Mouse (Mus musculus) spleen, adult 2 months (tissue): ENCODE data around the gene Surf1. TPM values are rescaled to one million over a fixed set of nuclear protein-coding genes. Genes with fewer than 3 reads are reported as not detected.

Source experiments
- DNase-seq, 2 experiments: peaks; one replicate each; pipeline versions ENCODE4 v3.0.0 to v3.0.0-alpha.2; 2012 to 2021; ENCODE audit warnings: low spot score in 2 of 2, low read depth in 1 of 2
- H3K27ac ChIP-seq: fragments of 200-500 bp; 2 replicates; pipeline ENCODE4 v1.5.1; 2012; ENCODE audit warnings: low read length, inconsistent platforms; ENCODE audit not compliant: insufficient read depth
- H3K27me3 ChIP-seq: fragments of 200-500 bp; 2 replicates; pipeline ENCODE4 v1.6.1; 2012; ENCODE audit warnings: mild to moderate bottlenecking, moderate library complexity, low read length, inconsistent platforms; ENCODE audit not compliant: control insufficient read depth, insufficient read depth
- H3K36me3 ChIP-seq: fragments of 200-500 bp; 2 replicates; pipeline ENCODE4 v1.6.1; 2012; ENCODE audit warnings: mild to moderate bottlenecking, low read length, inconsistent platforms; ENCODE audit not compliant: control insufficient read depth, insufficient read depth
- H3K4me1 ChIP-seq: fragments of 200-500 bp; 2 replicates; pipeline ENCODE4 v1.6.1; 2011; ENCODE audit warnings: inconsistent platforms; ENCODE audit not compliant: control insufficient read depth, insufficient read depth, insufficient read length
- H3K4me3 ChIP-seq: fragments of 200-500 bp; 2 replicates; pipeline ENCODE4 v1.5.1; 2011; ENCODE audit warnings: mild to moderate bottlenecking, inconsistent platforms; ENCODE audit not compliant: insufficient read depth, insufficient read length; ENCODE audit errors: extremely low read depth
- CTCF ChIP-seq: fragments of 200-500 bp; IDR thresholded peaks from 2 replicates; pipeline ENCODE4 v1.5.1; 2011; ENCODE audit warnings: mild to moderate bottlenecking, inconsistent platforms; ENCODE audit not compliant: insufficient read depth, insufficient read length, insufficient replicate concordance; ENCODE audit errors: extremely low read depth
- POLR2A ChIP-seq: fragments of 200-500 bp; IDR thresholded peaks from 2 replicates; pipeline ENCODE4 v1.6.1; 2011; ENCODE audit warnings: low read depth, low read length, inconsistent platforms
- WGBS: fragments of 180-500 bp; shearing (Covaris S2); methylation state at CpG from one replicate; pipeline ENCODE4 v1.1.7; 2018; 5-methylcytosine and 5-hydroxymethylcytosine counted together
- polyA plus RNA-seq: library from polyadenylated mRNA; depleted of rRNA; stranded (reverse); fragments of >200 nt; gene quantifications from 2 replicates; pipeline ENCODE4 v1.2.3, GENCODE M21; 2012

Gene Surf1
- polyA plus RNA-seq, 1 experiment = 35.5 TPM

DNA sequence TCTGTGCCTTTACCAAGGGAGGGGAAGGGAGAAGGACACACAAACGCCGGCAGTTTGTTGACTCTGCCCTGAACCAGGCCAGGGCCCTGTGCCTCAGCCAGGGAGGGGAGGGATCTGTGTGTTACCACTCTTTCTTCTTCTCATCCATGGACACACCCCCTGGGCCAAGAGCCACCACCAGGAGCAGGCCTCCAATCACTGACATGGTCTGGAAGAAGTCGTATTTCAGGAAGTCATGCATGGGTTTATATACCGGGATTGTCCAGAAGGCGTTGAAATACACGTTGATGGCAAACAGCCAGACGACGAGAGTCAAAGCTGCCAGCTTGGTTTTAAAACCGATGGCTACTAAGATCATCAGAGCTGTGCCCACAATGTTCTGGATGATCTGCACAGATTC, 5.5 kb upstream of the Surf1 start:
- Histone ChIP-seq H3K27me3 (no peaks in the 10 kb centered on the region), H3K4me1 (peaks cover 7% of the 10 kb centered on the region; the same call in 1 of the 2 replicates), H3K27ac (no peak overlapping the region), H3K4me3 (no peak overlapping the region), H3K36me3 (peaks cover 58% of the 10 kb centered on the region)
- WGBS = 80% methylated on average over 9 of the region's 9 CpGs
- no peak for DNase-seq
- TF ChIP-seq CTCF (no peak), POLR2A (no peak)

DNA sequence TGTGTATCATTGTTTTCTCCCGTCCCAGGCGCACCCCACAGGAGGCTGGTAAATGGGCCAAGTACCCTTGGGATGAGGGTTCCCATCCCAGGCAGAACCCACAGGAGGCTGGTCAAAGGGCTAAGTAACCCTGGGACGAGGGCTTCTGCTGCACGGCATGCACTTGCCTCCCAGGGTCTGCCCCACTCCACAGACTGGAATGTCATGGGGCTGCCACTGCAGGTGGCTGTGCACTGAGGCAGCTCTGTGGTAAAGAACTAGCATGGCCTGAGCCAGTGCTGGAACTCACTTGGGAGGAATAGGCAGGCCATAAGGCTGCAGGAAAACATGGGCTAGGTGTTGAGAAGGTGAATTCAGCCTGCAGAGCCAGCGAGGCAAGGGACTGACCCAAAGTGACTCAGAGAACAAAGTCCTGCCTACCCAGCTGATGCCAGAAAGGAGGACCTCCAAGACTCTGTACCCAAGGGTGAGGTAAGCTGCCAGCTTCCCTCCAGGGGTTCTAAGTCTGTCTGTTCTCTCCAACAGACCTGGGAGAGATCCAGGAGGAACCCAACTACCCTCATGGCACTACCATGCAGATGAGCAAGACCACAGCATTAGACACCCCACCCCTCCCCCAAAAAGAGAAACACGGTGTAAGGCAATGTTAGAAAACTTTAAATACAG, 4.0 kb upstream of the Surf1 start:
- Histone ChIP-seq H3K27ac (no peak overlapping the region), H3K36me3 (peaks cover 48% of the 10 kb centered on the region), H3K27me3 (no peaks in the 10 kb centered on the region), H3K4me3 (no peak overlapping the region), H3K4me1 (peaks cover 9% of the 10 kb centered on the region; the same call in 1 of the 2 replicates)
- no peak for DNase-seq
- 91% methylated on average over 6 of the region's 6 CpGs for WGBS
- TF ChIP-seq CTCF (no peak), POLR2A (no peak)

DNA sequence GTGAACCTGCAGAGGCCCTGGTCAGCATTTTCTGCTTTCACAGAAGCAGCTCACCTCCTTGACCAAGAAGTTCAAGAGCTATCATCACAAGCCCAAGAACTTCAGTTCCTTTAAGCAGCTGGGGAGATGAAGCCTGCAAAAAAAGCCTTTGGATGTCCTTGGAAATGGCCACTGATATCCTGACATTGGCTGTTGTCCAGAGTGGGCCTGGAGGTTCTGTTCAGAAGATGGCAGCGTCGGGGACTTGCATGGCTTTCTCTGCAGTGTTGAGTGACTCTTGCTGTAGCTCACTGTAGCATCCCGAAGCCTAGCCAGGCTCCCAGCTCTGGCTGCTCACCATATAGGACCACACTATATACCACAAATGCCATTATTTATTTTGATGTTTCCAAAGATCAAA, 3.4 kb upstream of the Surf1 start:
- no peaks in the 10 kb centered on the region for H3K27me3 ChIP-seq
- peaks cover 12% of the 10 kb centered on the region; the same call in 1 of the 2 replicates for H3K4me1 ChIP-seq
- H3K27ac ChIP-seq = no peak overlapping the region
- 86% methylated on average over 3 of the region's 3 CpGs for WGBS
- H3K4me3 ChIP-seq = no peak overlapping the region
- no peak for DNase-seq
- no peak for TF ChIP-seq CTCF
- no peak for TF ChIP-seq POLR2A
- H3K36me3 ChIP-seq = peaks cover 44% of the 10 kb centered on the region

DNA sequence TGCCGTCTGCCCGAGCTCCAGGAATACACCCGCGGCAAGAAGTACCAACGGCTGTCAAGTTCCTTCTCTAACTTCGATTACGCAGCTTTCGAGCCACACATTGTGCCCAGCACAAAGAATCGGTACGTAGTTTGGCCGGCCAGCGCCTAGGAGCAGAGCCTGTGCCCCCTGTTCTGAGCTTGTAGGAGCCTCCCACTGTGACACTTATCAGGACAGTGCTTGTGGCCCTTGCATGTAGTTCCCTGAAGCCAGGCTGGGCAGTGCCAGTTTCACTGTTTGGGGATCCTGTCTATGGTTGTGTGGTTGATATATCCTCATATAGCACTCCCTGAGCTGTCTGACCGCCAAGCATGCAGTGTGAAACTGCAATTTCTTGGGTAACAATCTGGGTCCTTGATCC, 408 bp upstream of the Surf1 start:
- peaks cover 40% of the 10 kb centered on the region for H3K36me3 ChIP-seq

DNA sequence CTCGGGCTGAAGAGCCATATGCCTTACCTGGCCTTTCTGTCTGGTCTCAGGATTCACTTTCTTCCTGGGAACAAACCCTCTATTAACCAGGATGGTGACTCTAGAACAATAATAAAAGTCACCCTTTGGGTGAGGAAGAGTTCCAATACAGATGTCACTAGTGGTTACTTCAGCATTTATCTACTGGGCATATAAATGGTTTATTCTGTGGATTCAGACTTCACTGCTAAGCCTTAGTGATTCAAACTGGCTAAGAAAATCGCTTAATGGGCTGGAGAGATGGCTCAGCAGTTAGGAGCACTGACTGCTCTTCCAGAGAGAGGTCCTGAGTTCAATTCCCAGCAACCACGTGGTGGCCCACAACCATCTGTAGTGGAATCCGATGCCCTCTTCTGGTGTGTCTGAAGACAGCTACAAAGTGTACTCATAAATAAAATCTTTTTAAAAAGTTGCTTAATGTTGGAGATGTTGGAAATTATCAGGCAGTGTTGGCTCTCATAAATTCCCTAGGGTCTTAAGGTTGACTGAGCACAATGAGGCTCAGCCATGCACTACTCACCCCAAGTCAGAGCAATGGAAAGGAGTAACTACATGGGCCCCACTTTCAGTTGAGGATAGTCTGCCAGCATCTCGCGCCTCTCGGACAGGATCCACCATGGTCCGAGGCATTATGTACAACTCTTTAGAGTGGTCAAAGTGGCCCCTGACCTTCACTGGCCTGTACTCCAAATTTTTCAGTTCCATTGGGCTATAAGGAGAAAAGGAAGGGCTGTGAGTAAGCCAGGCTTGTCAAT, 2.0 kb downstream of the Surf1 start:
- DNase-seq = no peak
- WGBS = 65% methylated on average over 8 of the region's 8 CpGs
- peaks cover 23% of the 10 kb centered on the region for H3K36me3 ChIP-seq
- H3K4me1 ChIP-seq = peaks cover 15% of the 10 kb centered on the region; the same call in 1 of the 2 replicates
- H3K4me3 ChIP-seq = no peak overlapping the region
- H3K27me3 ChIP-seq = no peaks in the 10 kb centered on the region
- TF ChIP-seq CTCF (no peak), POLR2A (no peak)
- no peak overlapping the region for H3K27ac ChIP-seq

More for the DNA sequence above, 408 bp upstream of the Surf1 start:
- Histone ChIP-seq H3K4me3 (peak overlapping the region; percentile 77), H3K4me1 (peaks cover 12% of the 10 kb centered on the region; the same call in 1 of the 2 replicates), H3K27me3 (no peaks in the 10 kb centered on the region), H3K27ac (peak overlapping the region; percentile 68; the same call in 1 of the 2 replicates)
- TF ChIP-seq CTCF (no peak), POLR2A (no peak)
- no peak for DNase-seq
- WGBS = 2% methylated on average over 13 of the region's 13 CpGs

DNA sequence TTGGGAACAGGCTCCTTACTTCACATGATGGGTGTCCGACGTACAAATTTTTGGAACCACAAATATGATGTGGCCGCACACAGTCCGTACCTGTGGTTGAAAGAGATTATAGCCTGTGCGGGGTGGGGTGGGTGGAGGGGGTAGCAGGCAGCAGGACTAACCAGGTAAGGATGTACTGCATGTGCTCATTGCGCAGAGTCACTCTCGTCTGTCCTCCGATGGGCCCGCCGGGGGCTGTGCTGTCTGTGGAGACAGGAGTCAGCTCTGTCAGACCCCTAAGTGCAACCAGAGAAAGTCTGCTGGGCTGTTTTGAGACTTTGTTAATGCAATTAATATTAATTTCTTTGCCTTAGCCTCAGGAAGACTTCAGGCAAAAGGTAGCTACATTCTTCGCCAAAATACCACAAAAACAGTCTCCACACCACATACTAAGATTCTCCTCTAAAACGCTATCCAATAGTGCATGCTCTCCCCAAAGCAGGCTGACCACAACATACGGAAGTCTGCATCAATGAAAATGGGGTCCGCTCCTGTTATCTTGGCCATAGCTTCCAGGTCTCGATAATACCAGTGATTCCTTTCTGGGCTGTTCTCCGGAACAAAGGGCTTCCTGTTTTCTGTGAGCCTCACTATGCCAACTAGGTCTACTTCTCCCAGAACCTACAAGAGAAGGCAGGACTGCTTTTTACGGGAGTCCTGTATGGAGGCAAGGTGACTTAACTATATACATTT, 2.7 kb downstream of the Surf1 start:
- TF ChIP-seq POLR2A (no peak), CTCF (no peak)
- Histone ChIP-seq H3K27me3 (no peaks in the 10 kb centered on the region), H3K4me1 (peaks cover 15% of the 10 kb centered on the region; the same call in 1 of the 2 replicates), H3K36me3 (peaks cover 17% of the 10 kb centered on the region), H3K27ac (no peak overlapping the region), H3K4me3 (no peak overlapping the region)
- 84% methylated on average over 17 of the region's 17 CpGs for WGBS
- DNase-seq = no peak
